Mouse (Mus musculus): ENCODE results near the gene Rpl13a. TPM values are rescaled to one million over a fixed set of nuclear protein-coding genes. Genes with fewer than 3 reads are reported as not detected.
A peak's percentile ranks its signal among the peaks of the same experiment; 100 is the strongest.
"Not testable (repeated sequence)": the region's sequence is repeated elsewhere in the genome, so short reads cannot be mapped to it uniquely, and the experiment has no call there.

The Rpl13a gene
- 1,333 TPM for polyA plus RNA-seq (2021)

GRCm38 (mm10) chr7:45128624-45129246, at the start of gene Rpl13a:
Gene Rpl13a, minus strand, starts transcription at chr7:45128761.
- no peak for TF ChIP-seq CTCF (IDR thresholded peaks at IDR 0.05)
- ATAC-seq: peak; percentile 77
- peak; percentile 95 for DNase-seq (ENCODE audit: low read depth, low spot score)
- ChIA-PET CTCF (interaction anchor here (1.6 kb wide), 1 partner anchor 44 kb away, joined by 3 read pairs; no protein-coding TSS in a partner anchor), POLR2A (no interaction called here)
- in situ Hi-C loops (cut with MboI; ENCODE audit: low pct_unique_long_range_greater_than_20kb): no loop called here
- no peaks in the 10 kb centered on the region for H3K27me3 ChIP-seq

- POLR2A ChIA-PET: no interaction called here
- in situ Hi-C loops (cut with MboI; ENCODE audit: low pct_unique_long_range_greater_than_20kb): no loop called here
- H3K27me3 ChIP-seq: peaks cover 44% of the 10 kb centered on the region
- ATAC-seq: no peak
- TF ChIP-seq CTCF (IDR thresholded peaks at IDR 0.05): no peak
- CTCF ChIA-PET: no interaction called here
- no peak for DNase-seq (ENCODE audit: low read depth, low spot score)
These were observed 47.8 kb upstream of the Rpl13a start for GRCm38 (mm10) chr7:45176356-45176755.

- in situ Hi-C loops (cut with MboI; ENCODE audit: low pct_unique_long_range_greater_than_20kb): no loop called here
- ATAC-seq: no peak
- no peak for TF ChIP-seq CTCF (IDR thresholded peaks at IDR 0.05)
- no peak for DNase-seq (ENCODE audit: low read depth, low spot score)
- ChIA-PET POLR2A (interaction anchor here (0.6 kb wide), 2 partner anchors 49 to 81 kb away, joined by 3 to 4 read pairs; no protein-coding TSS in a partner anchor), CTCF (interaction anchor here (2.0 kb wide), 1 partner anchor 13 kb away, joined by 6 read pairs; no protein-coding TSS in a partner anchor)
- peaks cover 40% of the 10 kb centered on the region for H3K27me3 ChIP-seq
These were observed 47.4 kb upstream of the Rpl13a start for GRCm38 (mm10) chr7:45175929-45176328.

- DNase-seq (ENCODE audit: low read depth, low spot score) (no peak), ATAC-seq (no peak)
- TF ChIP-seq CTCF (IDR thresholded peaks at IDR 0.05): no peak
- ChIA-PET CTCF (interaction anchor here (2.0 kb wide), 1 partner anchor 13 kb away, joined by 6 read pairs; no protein-coding TSS in a partner anchor), POLR2A (interaction anchor here (0.6 kb wide), 2 partner anchors 50 to 80 kb away, joined by 3 to 4 read pairs; no protein-coding TSS in a partner anchor)
- H3K27me3 ChIP-seq: peaks cover 35% of the 10 kb centered on the region
- in situ Hi-C loops (cut with MboI; ENCODE audit: low pct_unique_long_range_greater_than_20kb): no loop called here
These were observed 46.8 kb upstream of the Rpl13a start for GRCm38 (mm10) chr7:45175398-45175797.

GRCm38 (mm10) chr7:45174567-45175280, 46.2 kb upstream of the Rpl13a start:
- TF ChIP-seq CTCF (IDR thresholded peaks at IDR 0.05): no peak
- peaks cover 31% of the 10 kb centered on the region for H3K27me3 ChIP-seq

GRCm38 (mm10) chr7:45173772-45174171, 45.2 kb upstream of the Rpl13a start:
- CTCF ChIA-PET: interaction anchor here (0.9 to 2.0 kb wide), 2 partner anchors 11 to 25 kb away, joined by 4 to 6 read pairs; no protein-coding TSS in a partner anchor
- ATAC-seq; in situ Hi-C loops (cut with MboI; ENCODE audit: low pct_unique_long_range_greater_than_20kb); POLR2A ChIA-PET; DNase-seq (ENCODE audit: low read depth, low spot score): not testable (repeated sequence)
- peaks cover 29% of the 10 kb centered on the region for H3K27me3 ChIP-seq

More at GRCm38 (mm10) chr7:45174567-45175280, 46.2 kb upstream of the Rpl13a start:
- ChIA-PET POLR2A (interaction anchor here (0.6 to 0.8 kb wide), 2 partner anchors 12 to 154 kb away, joined by 3 read pairs; no protein-coding TSS in a partner anchor), CTCF (interaction anchor here (0.9 to 2.0 kb wide), 2 partner anchors 12 to 24 kb away, joined by 4 to 6 read pairs; no protein-coding TSS in a partner anchor)
- DNase-seq (ENCODE audit: low read depth, low spot score) (no peak), ATAC-seq (no peak)
- in situ Hi-C loops (cut with MboI; ENCODE audit: low pct_unique_long_range_greater_than_20kb): no loop called here

GRCm38 (mm10) chr7:45172974-45173373, 44.4 kb upstream of the Rpl13a start:
- DNase-seq (ENCODE audit: low read depth, low spot score) (no peak), ATAC-seq (no peak)
- no peak for TF ChIP-seq CTCF (IDR thresholded peaks at IDR 0.05)
- CTCF ChIA-PET: interaction anchor here (1.0 kb wide), 1 partner anchor 10 kb away, joined by 3 read pairs; no protein-coding TSS in a partner anchor
- peaks cover 37% of the 10 kb centered on the region for H3K27me3 ChIP-seq
- in situ Hi-C loops (cut with MboI; ENCODE audit: low pct_unique_long_range_greater_than_20kb): no loop called here
- POLR2A ChIA-PET: no interaction called here

GRCm38 (mm10) chr7:45169495-45169894, 40.9 kb upstream of the Rpl13a start:
- H3K27me3 ChIP-seq: peaks cover 41% of the 10 kb centered on the region
- in situ Hi-C loops (cut with MboI; ENCODE audit: low pct_unique_long_range_greater_than_20kb): loop anchor here (10.0 kb wide), 1 partner anchor 185 kb away; no protein-coding TSS in a partner anchor
- no peak for TF ChIP-seq CTCF (IDR thresholded peaks at IDR 0.05)
- ChIA-PET POLR2A (no interaction called here), CTCF (no interaction called here)
- no peak for DNase-seq (ENCODE audit: low read depth, low spot score)
- no peak for ATAC-seq

- in situ Hi-C loops (cut with MboI; ENCODE audit: low pct_unique_long_range_greater_than_20kb): loop anchor here (10.0 kb wide), 1 partner anchor 186 kb away; no protein-coding TSS in a partner anchor
These were observed 40.1 kb upstream of the Rpl13a start for GRCm38 (mm10) chr7:45168656-45169055.

GRCm38 (mm10) chr7:45167761-45168445, 39.3 kb upstream of the Rpl13a start:
- no peak for DNase-seq (ENCODE audit: low read depth, low spot score)
- ChIA-PET CTCF (no interaction called here), POLR2A (no interaction called here)
- ATAC-seq: no peak
- peaks cover 50% of the 10 kb centered on the region for H3K27me3 ChIP-seq
- in situ Hi-C loops (cut with MboI; ENCODE audit: low pct_unique_long_range_greater_than_20kb): loop anchor here (10.0 kb wide), 1 partner anchor 187 kb away; no protein-coding TSS in a partner anchor
- TF ChIP-seq CTCF (IDR thresholded peaks at IDR 0.05): no peak

More at GRCm38 (mm10) chr7:45168656-45169055, 40.1 kb upstream of the Rpl13a start:
- ChIA-PET POLR2A (no interaction called here), CTCF (no interaction called here)
- no peak for TF ChIP-seq CTCF (IDR thresholded peaks at IDR 0.05)
- ATAC-seq (no peak), DNase-seq (ENCODE audit: low read depth, low spot score) (no peak)
- H3K27me3 ChIP-seq: peaks cover 46% of the 10 kb centered on the region
